Mouse (Mus musculus) limb, embryonic 11.5 days (tissue): ENCODE results near the gene Kif3b. TPM values are rescaled to one million over a fixed set of nuclear protein-coding genes. Genes with fewer than 3 reads are reported as not detected.

Experiments
- ATAC-seq: fragments of 200-750 bp; cut with Nextera tagmentation; 2 replicates; pipeline ENCODE4 v1.8.0; 2017; ENCODE audit warnings: low read depth; ENCODE audit not compliant: insufficient number of reproducible peaks, low FRiP score, low TSS enrichment
- DNase-seq: peaks from one replicate; pipeline ENCODE4 v3.0.0-alpha.2; 2015; ENCODE audit warnings: low spot score
- H3K27ac ChIP-seq: fragments of 300-500 bp; sonication (generic); replicated peaks from 2 replicates; pipeline ENCODE4 v1.5.1; 2014; ENCODE audit warnings: low read depth, mild to moderate bottlenecking, low read length
- H3K27me3 ChIP-seq: fragments of 300-500 bp; sonication (generic); 2 replicates; pipeline ENCODE4 v1.6.1; 2014; ENCODE audit warnings: mild to moderate bottlenecking, low read length, mixed read lengths; ENCODE audit not compliant: control insufficient read depth, insufficient read depth
- H3K36me3 ChIP-seq: fragments of 300-500 bp; sonication (generic); 2 replicates; pipeline ENCODE4 v1.6.1; 2014; ENCODE audit warnings: mild to moderate bottlenecking, low read length, moderate library complexity, mixed read lengths; ENCODE audit not compliant: control insufficient read depth, insufficient read depth
- H3K4me1 ChIP-seq: fragments of 300-500 bp; sonication (generic); 2 replicates; pipeline ENCODE4 v1.6.1; 2014; ENCODE audit warnings: low read length, mixed read lengths; ENCODE audit not compliant: control insufficient read depth, insufficient read depth
- H3K4me2 ChIP-seq: fragments of 300-500 bp; sonication (generic); 2 replicates; pipeline ENCODE4 v1.6.1; 2014; ENCODE audit warnings: low read depth, mild to moderate bottlenecking, moderate library complexity; ENCODE audit not compliant: severe bottlenecking
- H3K4me3 ChIP-seq: fragments of 300-500 bp; sonication (generic); 2 replicates; pipeline ENCODE4 v1.5.1; 2014; ENCODE audit warnings: low read depth, low read length
- H3K9ac ChIP-seq: fragments of 300-500 bp; sonication (generic); 2 replicates; pipeline ENCODE4 v1.6.1; 2014; ENCODE audit warnings: mild to moderate bottlenecking, low read length
- H3K9me3 ChIP-seq: fragments of 300-500 bp; sonication (generic); 2 replicates; pipeline ENCODE4 v1.6.1; 2016; ENCODE audit warnings: low read length; ENCODE audit not compliant: control insufficient read depth
- WGBS: fragments of 180-500 bp; shearing (Covaris S2); extraction: QIAGEN DNeasy Blood & Tissue Kit; methylation state at CpG from one replicate; pipeline ENCODE4 v1.1.7; 2014; 5-methylcytosine and 5-hydroxymethylcytosine counted together
- polyA plus RNA-seq: library from polyadenylated mRNA; unstranded; fragments of >200 nt; fragmentation: Nextera tagmentation; extraction: Ambion mirVana; gene quantifications from 2 replicates; pipeline ENCODE4 v1.2.1, GENCODE M21; 2014

The Kif3b gene
- polyA plus RNA-seq, 1 experiment from 2014 or later, result 5.1 TPM

DNA sequence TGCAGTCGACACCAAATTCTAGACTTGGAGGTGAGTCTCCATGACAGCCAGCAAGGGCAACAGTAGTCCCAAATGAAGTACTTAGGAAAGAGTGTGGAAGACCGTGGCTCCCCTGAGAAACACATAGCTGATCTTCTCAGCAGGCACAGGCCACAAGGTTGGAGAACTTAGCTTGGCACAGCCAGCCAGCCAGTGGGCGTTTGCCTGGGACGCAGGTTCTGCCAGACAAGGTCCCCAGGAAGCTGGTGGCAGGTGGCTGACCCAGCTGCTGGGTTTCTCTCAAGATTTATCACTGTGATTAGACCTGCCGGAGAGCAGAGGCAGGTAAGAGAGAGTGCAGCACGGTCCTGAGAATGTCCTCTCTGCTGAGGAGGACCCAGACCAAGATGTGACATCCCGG lies 17.4 kb downstream of the Kif3b start:
- no peak overlapping the region for H3K4me2 ChIP-seq
- no peaks in the 10 kb centered on the region for H3K36me3 ChIP-seq
- H3K9me3 ChIP-seq, result no peaks in the 10 kb centered on the region
- H3K4me1 ChIP-seq, result no peaks in the 10 kb centered on the region
- no peaks in the 10 kb centered on the region for H3K27me3 ChIP-seq
- no peak overlapping the region for H3K9ac ChIP-seq
- ATAC-seq (no peak), DNase-seq (no peak)
- H3K4me3 ChIP-seq, result no peak overlapping the region
- no peak overlapping the region for H3K27ac ChIP-seq
- WGBS, result 81% methylated on average over 7 of the region's 7 CpGs

DNA sequence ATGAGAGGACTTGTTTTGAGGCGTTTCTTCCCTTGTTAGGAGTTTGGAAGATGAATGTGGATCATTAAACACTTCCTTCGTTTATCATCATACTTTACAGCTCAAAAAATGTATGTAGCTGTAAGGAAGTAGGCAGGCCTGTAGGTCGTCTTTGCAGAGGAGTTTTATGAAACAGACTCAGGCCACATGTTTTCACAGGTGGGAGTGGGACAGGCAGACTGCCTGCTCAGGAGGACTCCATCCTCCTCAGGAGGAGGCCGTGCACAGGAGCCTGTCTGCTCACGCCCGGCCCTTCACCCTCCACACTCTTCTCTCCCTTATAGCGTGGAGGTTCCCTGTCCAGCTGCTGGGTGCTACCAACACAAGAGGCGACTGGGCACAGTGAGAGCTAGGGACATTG lies 17.9 kb downstream of the Kif3b start:
- no peaks in the 10 kb centered on the region for H3K36me3 ChIP-seq
- H3K9ac ChIP-seq, result no peak overlapping the region
- DNase-seq (no peak), ATAC-seq (no peak)
- no peaks in the 10 kb centered on the region for H3K4me1 ChIP-seq
- no peaks in the 10 kb centered on the region for H3K27me3 ChIP-seq
- no peaks in the 10 kb centered on the region for H3K9me3 ChIP-seq
- WGBS, result 70% methylated on average over 8 of the region's 8 CpGs
- H3K27ac ChIP-seq, result no peak overlapping the region
- H3K4me2 ChIP-seq, result no peak overlapping the region
- no peak overlapping the region for H3K4me3 ChIP-seq

DNA sequence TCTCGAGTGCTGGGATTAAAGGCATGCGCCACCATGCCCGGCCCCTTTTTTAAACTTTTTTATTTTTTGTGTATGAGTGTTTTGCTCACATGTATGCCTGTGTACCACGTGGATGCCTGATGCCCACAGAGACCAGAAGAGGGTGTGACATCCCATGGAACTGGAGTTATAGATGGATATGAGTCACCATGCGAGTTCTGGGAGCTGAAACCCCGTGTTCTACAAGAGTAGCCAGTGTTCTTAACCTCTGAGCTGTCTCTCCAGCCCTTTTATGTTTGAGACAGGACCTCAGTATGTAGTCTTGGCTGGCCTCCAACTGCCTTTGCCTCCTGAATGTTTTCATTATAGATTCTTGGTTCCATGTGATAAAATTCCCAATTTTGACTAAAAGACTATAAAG lies 19.0 kb downstream of the Kif3b start:
- Histone ChIP-seq H3K36me3 (no peaks in the 10 kb centered on the region), H3K4me2 (no peak overlapping the region), H3K4me3 (no peak overlapping the region), H3K9ac (no peak overlapping the region), H3K27ac (no peak overlapping the region), H3K27me3 (no peaks in the 10 kb centered on the region), H3K9me3 (no peaks in the 10 kb centered on the region), H3K4me1 (no peaks in the 10 kb centered on the region)
- no peak for DNase-seq
- no peak for ATAC-seq
- 91% methylated on average over 6 of the region's 6 CpGs for WGBS

DNA sequence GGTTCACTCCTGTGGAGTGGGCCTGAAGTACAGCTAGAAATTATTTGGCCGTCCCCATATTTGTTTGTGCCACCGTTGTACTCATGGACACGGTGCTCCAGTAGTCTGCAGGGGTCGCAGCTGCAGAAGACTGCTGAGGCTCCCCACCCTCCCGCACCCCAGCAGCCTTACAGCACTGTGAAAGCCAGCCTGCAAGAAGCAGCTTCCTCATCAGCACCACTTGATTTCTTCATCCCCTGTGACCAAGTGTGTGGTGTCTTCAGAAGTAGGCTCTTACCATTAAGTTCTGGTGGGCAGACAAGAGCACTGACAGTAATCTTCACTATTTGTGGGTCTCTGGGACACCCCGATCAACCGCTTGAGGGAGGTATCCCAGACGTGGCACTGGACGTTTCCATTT lies 21.7 kb downstream of the Kif3b start:
- no peak for ATAC-seq
- no peaks in the 10 kb centered on the region for H3K9me3 ChIP-seq
- no peaks in the 10 kb centered on the region for H3K4me1 ChIP-seq
- H3K36me3 ChIP-seq, result no peaks in the 10 kb centered on the region
- H3K27ac ChIP-seq, result no peak overlapping the region
- no peak for DNase-seq
- no peaks in the 10 kb centered on the region for H3K27me3 ChIP-seq
- no peak overlapping the region for H3K9ac ChIP-seq
- H3K4me3 ChIP-seq, result no peak overlapping the region
- H3K4me2 ChIP-seq, result no peak overlapping the region
- WGBS, result 90% methylated on average over 9 of the region's 9 CpGs

DNA sequence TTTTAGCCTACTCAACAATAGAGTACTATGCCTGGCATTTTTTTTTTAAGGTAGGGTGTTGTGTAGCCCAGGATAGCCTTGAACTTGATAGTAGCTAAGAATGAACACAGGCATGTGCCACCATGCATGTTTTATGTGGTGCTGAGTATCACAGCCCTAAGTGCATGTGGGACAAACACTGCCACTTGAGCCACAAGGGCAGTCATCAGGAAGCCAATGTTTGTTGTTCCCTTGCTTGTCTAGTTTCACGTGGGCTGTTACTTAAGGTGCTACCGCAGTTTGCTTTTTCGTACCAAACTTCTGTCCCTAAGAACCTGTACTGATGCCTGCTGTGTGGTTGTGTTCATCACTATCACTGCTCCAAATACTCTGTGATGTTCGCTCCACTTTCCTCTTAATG lies 27.2 kb downstream of the Kif3b start:
- no peak for DNase-seq
- Histone ChIP-seq H3K4me1 (no peaks in the 10 kb centered on the region), H3K4me2 (no peak overlapping the region), H3K36me3 (peaks cover 3% of the 10 kb centered on the region; the same call in 1 of the 2 replicates), H3K27me3 (no peaks in the 10 kb centered on the region), H3K9me3 (no peaks in the 10 kb centered on the region), H3K9ac (no peak overlapping the region), H3K4me3 (no peak overlapping the region), H3K27ac (no peak overlapping the region)
- no peak for ATAC-seq
- WGBS, result 93% methylated on average over 4 of the region's 4 CpGs

DNA sequence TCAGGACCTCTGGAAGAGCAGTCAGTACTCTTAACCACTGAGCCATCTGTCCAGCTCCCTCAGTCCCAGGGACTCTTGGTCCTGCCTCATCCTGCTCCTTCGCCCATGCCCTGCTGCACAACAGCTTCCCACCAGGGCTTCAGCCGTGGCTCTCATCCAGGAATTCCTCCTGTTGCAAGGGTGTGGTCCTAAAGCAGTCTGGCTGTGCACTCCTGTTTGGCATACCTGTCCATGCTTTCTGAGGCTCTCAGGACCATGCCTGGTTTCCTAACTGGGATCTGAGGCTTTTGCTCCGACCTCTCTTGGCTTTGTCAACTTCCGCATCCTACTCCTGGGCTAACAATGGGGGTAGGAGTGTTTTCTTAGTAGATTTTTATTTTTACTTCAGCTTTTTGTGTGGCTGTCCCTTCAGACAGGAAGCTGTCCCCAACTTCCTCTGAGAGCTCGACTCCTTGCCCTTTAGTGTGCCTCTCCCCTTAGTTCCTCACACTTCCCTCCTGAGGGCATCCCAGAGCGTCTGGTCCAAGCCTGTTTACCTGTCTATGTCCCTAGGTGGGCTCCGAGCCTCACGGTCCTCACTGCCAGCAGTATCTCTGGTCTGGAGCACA lies 27.9 kb downstream of the Kif3b start:
- DNase-seq (no peak), ATAC-seq (no peak)
- Histone ChIP-seq H3K4me2 (no peak overlapping the region), H3K9ac (no peak overlapping the region), H3K4me3 (no peak overlapping the region), H3K9me3 (no peaks in the 10 kb centered on the region), H3K36me3 (peaks cover 3% of the 10 kb centered on the region; the same call in 1 of the 2 replicates), H3K4me1 (no peaks in the 10 kb centered on the region), H3K27me3 (no peaks in the 10 kb centered on the region), H3K27ac (no peak overlapping the region)
- WGBS, result 85% methylated on average over 8 of the region's 8 CpGs

DNA sequence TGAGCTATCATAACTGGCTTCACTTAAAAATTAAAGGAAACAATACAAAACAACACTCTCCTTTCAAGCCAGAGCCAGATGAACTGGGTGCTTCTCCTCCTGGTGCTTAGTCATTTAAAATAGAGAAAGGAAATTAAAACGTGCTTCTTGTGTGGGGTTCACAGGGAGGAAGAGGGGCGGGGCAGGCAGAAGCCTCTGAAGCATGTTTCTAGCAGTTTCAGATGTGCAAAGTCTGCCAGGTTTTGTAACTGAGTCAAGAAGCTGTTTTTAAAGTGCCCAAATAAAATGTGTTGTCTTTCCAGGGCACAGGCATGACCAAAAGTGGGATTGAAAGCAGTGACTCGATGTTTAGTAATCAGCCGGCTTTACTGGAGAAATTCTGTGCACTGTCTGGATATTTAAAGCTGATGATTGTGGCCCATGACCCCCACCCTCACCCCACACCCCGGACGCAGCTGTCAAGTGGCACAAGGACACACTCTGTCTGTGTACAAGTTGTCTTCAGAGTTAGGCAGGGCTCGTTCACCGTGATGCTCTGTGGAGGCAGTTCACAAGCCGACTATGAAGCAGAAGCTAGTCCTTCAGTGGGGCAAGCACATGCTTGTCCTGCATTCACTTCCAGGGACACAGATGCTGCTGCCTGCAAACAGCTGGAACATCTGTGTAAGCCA lies 34.6 kb downstream of the Kif3b start:
- ATAC-seq, result no peak
- Histone ChIP-seq H3K9me3 (no peaks in the 10 kb centered on the region), H3K9ac (no peak overlapping the region), H3K27me3 (no peaks in the 10 kb centered on the region), H3K27ac (no peak overlapping the region), H3K4me3 (no peak overlapping the region), H3K36me3 (peaks cover 6% of the 10 kb centered on the region; the same call in 1 of the 2 replicates), H3K4me1 (no peaks in the 10 kb centered on the region), H3K4me2 (no peak overlapping the region)
- no peak for DNase-seq
- WGBS, result 86% methylated on average over 9 of the region's 9 CpGs

DNA sequence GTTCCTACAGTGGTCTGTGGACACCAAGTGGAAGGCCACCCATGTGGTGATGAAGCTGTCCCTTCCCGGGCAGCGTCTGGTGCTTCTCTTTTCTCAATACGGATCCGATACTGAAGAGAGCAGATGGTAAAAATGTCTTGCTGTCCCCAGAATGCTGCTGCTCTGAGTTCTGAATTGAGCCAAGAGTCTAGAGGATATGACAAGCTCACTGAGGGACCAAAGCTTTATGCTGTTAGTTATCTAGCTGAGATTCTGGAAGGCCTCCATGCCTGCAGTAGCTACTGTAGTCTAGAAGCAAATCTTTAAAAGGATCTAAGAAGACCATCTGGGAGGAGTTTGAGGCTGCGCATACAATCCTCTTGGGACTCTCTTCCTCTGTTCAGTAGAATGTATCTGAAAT lies 41.1 kb downstream of the Kif3b start:
- no peak overlapping the region for H3K4me2 ChIP-seq
- H3K27me3 ChIP-seq, result no peaks in the 10 kb centered on the region
- DNase-seq (no peak), ATAC-seq (no peak)
- no peak overlapping the region for H3K27ac ChIP-seq
- WGBS, result 93% methylated on average over 5 of the region's 5 CpGs
- H3K9me3 ChIP-seq, result no peaks in the 10 kb centered on the region
- H3K9ac ChIP-seq, result no peak overlapping the region
- no peaks in the 10 kb centered on the region for H3K4me1 ChIP-seq
- H3K4me3 ChIP-seq, result no peak overlapping the region
- H3K36me3 ChIP-seq, result no peaks in the 10 kb centered on the region; the same call in 1 of the 2 replicates

DNA sequence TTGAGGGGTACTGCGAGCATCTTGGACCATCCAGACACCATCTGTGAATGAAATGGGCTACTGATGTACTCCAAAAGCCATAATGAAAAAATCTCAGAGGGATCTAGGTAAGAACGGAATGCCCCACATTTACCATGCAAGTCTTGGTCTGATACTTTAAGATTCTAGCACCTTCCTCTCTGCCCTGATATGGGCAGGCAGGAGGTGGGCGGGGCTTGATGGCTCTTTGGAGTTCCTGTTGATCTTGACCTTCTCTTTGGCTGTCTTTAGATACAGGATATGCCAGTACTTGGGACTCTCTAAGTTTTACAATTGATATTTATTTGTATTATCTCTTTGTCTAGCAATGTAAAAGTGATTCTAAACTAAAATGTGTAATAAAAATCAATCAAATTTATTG lies 41.8 kb downstream of the Kif3b start:
- H3K36me3 ChIP-seq, result no peaks in the 10 kb centered on the region; the same call in 1 of the 2 replicates
- no peaks in the 10 kb centered on the region for H3K9me3 ChIP-seq
- no peaks in the 10 kb centered on the region for H3K4me1 ChIP-seq
- H3K4me3 ChIP-seq, result no peak overlapping the region
- DNase-seq (no peak), ATAC-seq (no peak)
- no peak overlapping the region for H3K4me2 ChIP-seq
- H3K9ac ChIP-seq, result no peak overlapping the region
- 94% methylated on average over 3 of the region's 3 CpGs for WGBS
- no peak overlapping the region for H3K27ac ChIP-seq
- no peaks in the 10 kb centered on the region for H3K27me3 ChIP-seq
